Mouse (Mus musculus): ENCODE measurements around the gene C87499.

GRCm38 (mm10) chr4:88644359-88644758 lies 10.1 kb upstream of the C87499 start, which contains the start of gene Ifna13:
- TF ChIP-seq EP300 (IDR thresholded peaks at IDR 0.05; ENCODE audit: low read length) (no peak), CTCF (conservative IDR thresholded peaks at IDR 0.05 in 1 of 2, IDR thresholded peaks at IDR 0.05 in 1 of 2; ENCODE audit: low read depth in 2 of 2, low read length in 2 of 2) (no peak), MAFK (IDR thresholded peaks at IDR 0.05; ENCODE audit: insufficient replicate concordance, low read length) (no peak), MAX (IDR thresholded peaks at IDR 0.05; ENCODE audit: low read length) (no peak), RAD21 (IDR thresholded peaks at IDR 0.05; ENCODE audit: low read depth, low read length) (no peak), CHD1 (IDR thresholded peaks at IDR 0.05; ENCODE audit: low read depth, low read length) (no peak), SMC3 (IDR thresholded peaks at IDR 0.05; ENCODE audit: low read depth, low read length) (no peak)

All from CH12.LX (cell line).